Mouse (Mus musculus) ovary, adult 18-20 months (tissue): Measurements from ENCODE around the gene Mrpl54.

Source experiments
- DNase-seq: peaks from one replicate; pipeline ENCODE4 v3.0.0; 2022; ENCODE audit warnings: low spot score, mixed read lengths

The Mrpl54 gene

GRCm38 (mm10) chr10:81261025-81261424 lies 5.7 kb downstream of the Mrpl54 start:
- no peak for DNase-seq

GRCm38 (mm10) chr10:81259225-81259884 lies 7.4 kb downstream of the Mrpl54 start:
- DNase-seq, result no peak

GRCm38 (mm10) chr10:81257158-81258039 lies 9.3 kb downstream of the Mrpl54 start:
- no peak for DNase-seq

GRCm38 (mm10) chr10:81254886-81255285 lies 11.8 kb downstream of the Mrpl54 start:
- DNase-seq, result no peak

- no peak for DNase-seq
These were observed 14.0 kb downstream of the Mrpl54 start, which contains the start of gene Matk for GRCm38 (mm10) chr10:81252424-81253419. TSS of gene Matk (plus strand) at chr10:81252935.

GRCm38 (mm10) chr10:81249442-81249841 lies 17.3 kb downstream of the Mrpl54 start:
- no peak for DNase-seq

GRCm38 (mm10) chr10:81247804-81248203 lies 18.9 kb downstream of the Mrpl54 start:
- no peak for DNase-seq

- no peak for DNase-seq
These were observed 21.6 kb downstream of the Mrpl54 start for GRCm38 (mm10) chr10:81245166-81245565.

GRCm38 (mm10) chr10:81244595-81244994 lies 22.1 kb downstream of the Mrpl54 start:
- no peak for DNase-seq

- DNase-seq, result no peak
These were observed 22.6 kb downstream of the Mrpl54 start for GRCm38 (mm10) chr10:81244146-81244545.

GRCm38 (mm10) chr10:81242021-81242420 lies 24.7 kb downstream of the Mrpl54 start:
- DNase-seq, result no peak

GRCm38 (mm10) chr10:81240876-81241275 lies 25.9 kb downstream of the Mrpl54 start:
- DNase-seq, result no peak

GRCm38 (mm10) chr10:81238618-81239017 lies 28.1 kb downstream of the Mrpl54 start:
- DNase-seq, result no peak

- DNase-seq, result no peak
These were observed 30.1 kb downstream of the Mrpl54 start for GRCm38 (mm10) chr10:81236471-81237268.

- no peak for DNase-seq
These were observed 32.5 kb downstream of the Mrpl54 start for GRCm38 (mm10) chr10:81234206-81234605.

- no peak for DNase-seq
These were observed 33.5 kb downstream of the Mrpl54 start for GRCm38 (mm10) chr10:81233226-81233585.

GRCm38 (mm10) chr10:81232580-81233225 lies 34.0 kb downstream of the Mrpl54 start, which contains the start of gene Zfr2:
TSS of gene Zfr2 (plus strand) at chr10:81233155.
- peak; percentile 84 for DNase-seq

GRCm38 (mm10) chr10:81231436-81231835 lies 35.3 kb downstream of the Mrpl54 start:
- DNase-seq, result no peak

- DNase-seq, result no peak
These were observed 36.0 kb downstream of the Mrpl54 start, which contains the start of gene Atcay for GRCm38 (mm10) chr10:81230438-81231332. TSS of gene Atcay (minus strand) at chr10:81230833.
